ENCODE assay signal across 13 mouse cellular contexts in genomic region chr1:168407958-168408357, GRCm38 (mm10). TPM values are rescaled to one million over a fixed set of nuclear protein-coding genes. Genes with fewer than 3 reads are reported as not detected.
DNase-seq lines count a peak whose midpoint lies in the region; ATAC-seq and TF ChIP-seq lines count a peak whose summit lies in the region.
"Had no signal": no experiment of that assay in that cellular context is flagged by ENCODE, and none has a peak within 500 bp of the region (broad histone marks: within the 10 kb centered on the region; RNA-seq: fewer than 3 reads in every experiment).

No protein-coding gene starts in this region.

- TF ChIP-seq POLR2A in lung, adult 2 months (IDR thresholded peaks at IDR 0.05; ENCODE audit: borderline replicate concordance, extremely low read depth, low read depth, low read length), result no peak

- H3K9me3 ChIP-seq in heart, embryonic 13.5 days, result no peaks in the 10 kb centered on the region
- H3K9me3 ChIP-seq in heart, embryonic 10.5 days, result no peaks in the 10 kb centered on the region
- no peaks in the 10 kb centered on the region for H3K9me3 ChIP-seq in kidney, embryonic 15.5 days (replicated peaks)
- H3K9me3 ChIP-seq: embryonic facial prominence, embryonic 12.5 days had no signal

- H3K27me3 ChIP-seq in heart, embryonic 13.5 days (replicated peaks), result no peaks in the 10 kb centered on the region
- H3K27me3 ChIP-seq in heart, embryonic 10.5 days (ENCODE audit: insufficient read depth, poor library complexity, severe bottlenecking), result no peaks in the 10 kb centered on the region
- no peaks in the 10 kb centered on the region for H3K27me3 ChIP-seq in kidney, embryonic 15.5 days
- H3K27me3 ChIP-seq: embryonic facial prominence, embryonic 12.5 days had no signal

- no peak for DNase-seq in heart, embryonic 10.5 days (ENCODE audit: low spot score)
- DNase-seq in kidney, adult 8-10 months, result no peak
- peak; percentile 30 for DNase-seq in lung, postnatal 25 days (ENCODE audit: low spot score)
- no peak for DNase-seq in lung, adult 2 months
- DNase-seq in thymus, postnatal 4 days, result no peak
- DNase-seq: cerebellum, adult 11-12 months; gastrocnemius, postnatal 10 days; kidney, adult 2 months; right cerebral cortex, adult 18-20 months had no signal

- no peak overlapping the region for H3K9ac ChIP-seq in heart, embryonic 13.5 days
- no peak overlapping the region for H3K9ac ChIP-seq in kidney, embryonic 15.5 days
- H3K9ac ChIP-seq: embryonic facial prominence, embryonic 12.5 days had no signal

- peak overlapping the region; percentile 74 for H3K27ac ChIP-seq in heart, embryonic 13.5 days (replicated peaks)
- no peak overlapping the region for H3K27ac ChIP-seq in heart, embryonic 10.5 days
- H3K27ac ChIP-seq in kidney, embryonic 15.5 days, result peak overlapping the region; percentile 81
- H3K27ac ChIP-seq: embryonic facial prominence, embryonic 12.5 days had no signal

- no peak for ATAC-seq in heart, embryonic 13.5 days (ENCODE audit: extremely low read depth, insufficient number of reproducible peaks, low FRiP score, low TSS enrichment)
- ATAC-seq in kidney, embryonic 15.5 days (replicated peaks; ENCODE audit: low FRiP score), result no peak

- 73% methylated on average over 7 of the region's 7 CpGs for WGBS in heart, embryonic 13.5 days
- 81% methylated on average over 7 of the region's 7 CpGs for WGBS in heart, embryonic 10.5 days
- 72% methylated on average over 7 of the region's 7 CpGs for WGBS in kidney, embryonic 15.5 days
- WGBS in lung, adult 2 months, result 66% methylated on average over 7 of the region's 7 CpGs

- TF ChIP-seq CTCF in lung, adult 2 months (IDR thresholded peaks at IDR 0.05; ENCODE audit: insufficient read depth, low read length), result no peak

- H3K36me3 ChIP-seq in heart, embryonic 13.5 days, result peaks cover 31% of the 10 kb centered on the region
- H3K36me3 ChIP-seq in heart, embryonic 10.5 days, result peaks cover 18% of the 10 kb centered on the region
- peaks cover 42% of the 10 kb centered on the region for H3K36me3 ChIP-seq in kidney, embryonic 15.5 days
- H3K36me3 ChIP-seq: G1E had no signal

- no peak overlapping the region for H3K4me3 ChIP-seq in heart, embryonic 13.5 days
- H3K4me3 ChIP-seq in heart, embryonic 10.5 days, result no peak overlapping the region
- no peak overlapping the region for H3K4me3 ChIP-seq in kidney, embryonic 15.5 days (replicated peaks)
- H3K4me3 ChIP-seq in lung, adult 2 months (replicated peaks; ENCODE audit: extremely low read depth, low read depth, low read length), result no peak overlapping the region
- H3K4me3 ChIP-seq: embryonic facial prominence, embryonic 12.5 days had no signal

- peaks cover 85% of the 10 kb centered on the region for H3K4me1 ChIP-seq in heart, embryonic 13.5 days
- peaks cover 86% of the 10 kb centered on the region for H3K4me1 ChIP-seq in heart, embryonic 10.5 days
- H3K4me1 ChIP-seq in kidney, embryonic 15.5 days, result peaks cover 89% of the 10 kb centered on the region
- H3K4me1 ChIP-seq in lung, adult 2 months (ENCODE audit: control insufficient read depth, insufficient read depth, low read length), result peaks cover 8% of the 10 kb centered on the region

- H3K4me2 ChIP-seq in heart, embryonic 13.5 days, result no peak overlapping the region
- no peak overlapping the region for H3K4me2 ChIP-seq in kidney, embryonic 15.5 days
- H3K4me2 ChIP-seq: embryonic facial prominence, embryonic 12.5 days had no signal

RNA-seq across cellular contexts. Expression of gene Pbx1, which starts 24.1 kb away (rescaled TPM):
- polyA plus RNA-seq in heart, embryonic 13.5 days (2015; fragmentation: Nextera tagmentation; extraction: Ambion mirVana), result 23.2 and 23.7 TPM in 2 replicates
- 19.7 and 29.5 TPM in 2 replicates for polyA plus RNA-seq in heart, embryonic 10.5 days (2016; fragmentation: Nextera tagmentation; extraction: Ambion mirVana)
- polyA plus RNA-seq in kidney, embryonic 15.5 days (2015; fragmentation: Nextera tagmentation; extraction: Ambion mirVana), result 81.9 and 84.5 TPM in 2 replicates
- 45.2 and 56.8 TPM in 2 replicates for polyA plus RNA-seq in lung, adult 2 months (2012; rRNA removed)
- polyA plus RNA-seq: G1E had no signal
